Mouse (Mus musculus) spleen, adult 2 months (tissue): ENCODE data around the gene Fcrl6.

Experiments
- CTCF ChIP-seq: fragments of 200-500 bp; IDR thresholded peaks from 2 replicates; pipeline ENCODE4 v1.5.1; 2011; ENCODE audit warnings: mild to moderate bottlenecking, inconsistent platforms; ENCODE audit not compliant: insufficient read depth, insufficient read length, insufficient replicate concordance; ENCODE audit errors: extremely low read depth
- POLR2A ChIP-seq: fragments of 200-500 bp; IDR thresholded peaks from 2 replicates; pipeline ENCODE4 v1.6.1; 2011; ENCODE audit warnings: low read depth, low read length, inconsistent platforms

GRCm38 (mm10) chr1:172585026-172585425 is 17.3 kb downstream of the Fcrl6 start:
- TF ChIP-seq CTCF (no peak), POLR2A (no peak)
